Mouse (Mus musculus) stomach, postnatal 0 days (tissue): ENCODE measurements at regions not wholly inside any gene's neighbourhood (a gene's known extent, or its start where the extent isn't known, plus 50 kb on each side); places are given as distances from the start of the nearest gene placed in this dataset.

ENCODE experiments used
- ATAC-seq: fragments of 200-750 bp; cut with Nextera tagmentation; 2 replicates; pipeline ENCODE4 v1.8.0; 2017; ENCODE audit not compliant: low FRiP score, low TSS enrichment
- DNase-seq: peaks from one replicate; pipeline ENCODE4 v3.0.0-alpha.2; 2016; ENCODE audit warnings: low spot score
- H3K27ac ChIP-seq: fragments of 300-500 bp; sonication (generic); replicated peaks from 2 replicates; pipeline ENCODE4 v1.5.1; 2014; ENCODE audit warnings: mild to moderate bottlenecking, control low read depth
- H3K27me3 ChIP-seq: fragments of 300-500 bp; sonication (generic); 2 replicates; pipeline ENCODE4 v1.6.1; 2014; ENCODE audit warnings: low read length; ENCODE audit not compliant: control insufficient read depth, insufficient read depth
- H3K36me3 ChIP-seq: fragments of 300-500 bp; sonication (generic); 2 replicates; pipeline ENCODE4 v1.6.1; 2014; ENCODE audit warnings: low read length, mixed read lengths; ENCODE audit not compliant: control insufficient read depth, insufficient read depth
- H3K4me1 ChIP-seq: fragments of 300-500 bp; sonication (generic); replicated peaks from 2 replicates; pipeline ENCODE4 v1.6.1; 2014; ENCODE audit warnings: antibody characterized with exemption; ENCODE audit not compliant: control insufficient read depth, insufficient read depth
- H3K4me2 ChIP-seq: fragments of 300-500 bp; sonication (generic); replicated peaks from 2 replicates; pipeline ENCODE4 v1.6.1; 2014; ENCODE audit warnings: low read depth, mild to moderate bottlenecking, control low read depth, moderate library complexity
- H3K4me3 ChIP-seq: fragments of 300-500 bp; sonication (generic); 2 replicates; pipeline ENCODE4 v1.5.1; 2014; ENCODE audit warnings: low read depth, low read length, control low read depth
- H3K9ac ChIP-seq: fragments of 300-500 bp; sonication (generic); 2 replicates; pipeline ENCODE4 v1.6.1; 2014; ENCODE audit warnings: mild to moderate bottlenecking, low read length, control low read depth, mixed read lengths
- H3K9me3 ChIP-seq: fragments of 300-500 bp; sonication (generic); 2 replicates; pipeline ENCODE4 v1.6.1; 2016; ENCODE audit warnings: low read length; ENCODE audit not compliant: control insufficient read depth
- CTCF ChIP-seq: IDR thresholded peaks from 2 replicates; pipeline ENCODE4 v1.5.1; 2016; ENCODE audit warnings: antibody characterized with exemption, low read depth, mild to moderate bottlenecking, moderate library complexity
- EP300 ChIP-seq: optimal IDR thresholded peaks from 2 replicates; pipeline ENCODE3; 2016; ENCODE audit warnings: antibody characterized with exemption
- WGBS: fragments of 180-500 bp; shearing (Covaris S2); extraction: QIAGEN DNeasy Blood & Tissue Kit; methylation state at CpG from one replicate; pipeline ENCODE4 v1.1.7; 2014; 5-methylcytosine and 5-hydroxymethylcytosine counted together

GRCm38 (mm10) chr1:72065090-72065489 is 147.0 kb downstream of the Mreg start:
- Histone ChIP-seq H3K4me3 (no peak overlapping the region), H3K4me1 (no peaks in the 10 kb centered on the region), H3K27me3 (no peaks in the 10 kb centered on the region), H3K36me3 (no peaks in the 10 kb centered on the region), H3K9ac (no peak overlapping the region), H3K9me3 (no peaks in the 10 kb centered on the region), H3K27ac (no peak overlapping the region), H3K4me2 (no peak overlapping the region)
- no peak for ATAC-seq
- TF ChIP-seq CTCF (no peak), EP300 (no peak)
- 34% methylated on average over 13 of the region's 13 CpGs for WGBS
- DNase-seq: peak; percentile 17

DNA sequence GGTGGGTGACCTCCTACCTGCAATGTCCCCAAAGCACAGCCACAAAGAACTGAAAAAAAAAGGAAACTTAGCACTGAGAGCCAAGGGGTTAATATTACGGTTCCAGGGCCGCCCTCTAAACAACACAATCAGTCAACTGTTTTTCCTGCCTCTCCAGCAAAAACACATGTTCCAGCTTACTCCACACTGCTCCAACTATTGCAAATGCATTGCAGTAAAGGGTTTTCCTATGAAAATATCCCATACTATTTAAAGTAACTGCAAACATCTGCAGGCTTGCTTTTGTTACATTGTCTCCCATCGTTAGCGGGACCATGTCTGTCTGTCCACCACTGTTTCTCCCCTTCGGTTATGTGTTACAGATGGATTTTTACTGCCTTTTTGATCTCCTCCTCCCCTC is 151.7 kb downstream of the Mreg start:
- 55% methylated on average over 5 of the region's 5 CpGs for WGBS
- H3K4me3 ChIP-seq: no peak overlapping the region
- no peaks in the 10 kb centered on the region for H3K36me3 ChIP-seq
- H3K4me1 ChIP-seq: no peaks in the 10 kb centered on the region
- H3K27me3 ChIP-seq: no peaks in the 10 kb centered on the region
- H3K4me2 ChIP-seq: no peak overlapping the region
- ATAC-seq (no peak), DNase-seq (no peak)
- no peak overlapping the region for H3K9ac ChIP-seq
- no peak for TF ChIP-seq CTCF
- no peak for TF ChIP-seq EP300
- no peak overlapping the region for H3K27ac ChIP-seq
- H3K9me3 ChIP-seq: no peaks in the 10 kb centered on the region

GRCm38 (mm10) chr1:72058045-72058703 is 153.9 kb downstream of the Mreg start:
- no peak for TF ChIP-seq EP300
- TF ChIP-seq CTCF: no peak
- Histone ChIP-seq H3K27me3 (no peaks in the 10 kb centered on the region), H3K4me1 (no peaks in the 10 kb centered on the region), H3K9me3 (no peaks in the 10 kb centered on the region), H3K4me3 (no peak overlapping the region), H3K36me3 (no peaks in the 10 kb centered on the region), H3K9ac (no peak overlapping the region), H3K4me2 (no peak overlapping the region), H3K27ac (no peak overlapping the region)
- no peak for ATAC-seq
- 50% methylated on average over 7 of the region's 7 CpGs for WGBS
- no peak for DNase-seq

GRCm38 (mm10) chr1:72054541-72054940 is 157.6 kb downstream of the Mreg start:
- H3K4me1 ChIP-seq: no peaks in the 10 kb centered on the region
- H3K4me2 ChIP-seq: no peak overlapping the region
- H3K27ac ChIP-seq: no peak overlapping the region
- no peaks in the 10 kb centered on the region for H3K9me3 ChIP-seq
- no peak for TF ChIP-seq CTCF
- TF ChIP-seq EP300: no peak
- no peaks in the 10 kb centered on the region for H3K36me3 ChIP-seq
- H3K4me3 ChIP-seq: no peak overlapping the region
- WGBS: 83% methylated on average over 1 of the region's 1 CpGs
- H3K27me3 ChIP-seq: no peaks in the 10 kb centered on the region
- DNase-seq (no peak), ATAC-seq (no peak)
- H3K9ac ChIP-seq: no peak overlapping the region

DNA sequence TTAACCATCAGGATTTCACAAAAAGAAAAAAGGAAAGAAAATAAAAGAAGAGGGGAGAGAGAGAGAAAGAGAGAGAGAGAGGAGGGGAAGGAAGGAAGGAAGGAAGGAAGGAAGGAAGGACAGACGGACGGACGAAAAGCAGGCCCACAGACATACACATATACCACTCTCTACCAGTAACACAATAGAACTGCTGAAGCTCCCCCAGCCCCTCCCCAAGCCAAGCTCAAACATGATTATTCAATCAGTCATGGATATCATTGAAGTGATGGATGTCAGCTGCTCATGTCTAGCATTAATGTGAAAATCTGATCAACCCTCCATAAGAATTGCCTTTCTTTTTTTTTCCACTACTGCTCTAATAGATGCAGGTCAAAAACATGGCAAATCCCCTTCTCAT is 161.2 kb downstream of the Mreg start:
- Histone ChIP-seq H3K4me1 (no peaks in the 10 kb centered on the region), H3K27ac (no peak overlapping the region), H3K4me2 (no peak overlapping the region), H3K9me3 (no peaks in the 10 kb centered on the region), H3K9ac (no peak overlapping the region), H3K36me3 (no peaks in the 10 kb centered on the region), H3K4me3 (no peak overlapping the region), H3K27me3 (no peaks in the 10 kb centered on the region)
- WGBS: 91% methylated on average over 3 of the region's 3 CpGs
- ATAC-seq: no peak
- TF ChIP-seq CTCF (no peak), EP300 (no peak)
- DNase-seq: no peak

DNA sequence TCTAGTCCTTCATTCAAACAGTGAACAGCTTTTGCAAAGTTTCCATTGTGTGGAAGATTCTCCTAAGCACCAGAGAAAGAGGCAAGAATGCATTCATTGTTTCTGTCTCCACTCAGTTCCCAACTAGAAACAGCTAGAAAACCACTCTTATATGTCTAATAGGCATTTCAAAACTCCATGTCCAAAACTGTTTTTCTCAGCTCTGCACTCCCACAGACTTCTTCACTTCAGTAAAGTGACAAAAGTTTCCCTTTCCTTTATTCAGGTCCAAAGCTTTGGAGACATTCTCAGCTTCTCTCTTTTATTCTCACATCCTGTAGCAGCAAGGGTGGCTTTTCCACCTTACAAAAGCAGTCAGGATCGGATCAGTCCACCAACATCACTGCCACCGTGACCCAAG is 166.0 kb downstream of the Mreg start:
- no peak overlapping the region for H3K9ac ChIP-seq
- ATAC-seq (no peak), DNase-seq (no peak)
- 87% methylated on average over 2 of the region's 2 CpGs for WGBS
- H3K4me1 ChIP-seq: no peaks in the 10 kb centered on the region
- H3K27ac ChIP-seq: no peak overlapping the region
- no peaks in the 10 kb centered on the region for H3K27me3 ChIP-seq
- no peak overlapping the region for H3K4me3 ChIP-seq
- H3K36me3 ChIP-seq: no peaks in the 10 kb centered on the region
- TF ChIP-seq EP300 (no peak), CTCF (no peak)
- H3K4me2 ChIP-seq: no peak overlapping the region
- no peaks in the 10 kb centered on the region for H3K9me3 ChIP-seq
